Comparison of ENCODE assay signal across 18 mouse cellular contexts in the genomic region with DNA sequence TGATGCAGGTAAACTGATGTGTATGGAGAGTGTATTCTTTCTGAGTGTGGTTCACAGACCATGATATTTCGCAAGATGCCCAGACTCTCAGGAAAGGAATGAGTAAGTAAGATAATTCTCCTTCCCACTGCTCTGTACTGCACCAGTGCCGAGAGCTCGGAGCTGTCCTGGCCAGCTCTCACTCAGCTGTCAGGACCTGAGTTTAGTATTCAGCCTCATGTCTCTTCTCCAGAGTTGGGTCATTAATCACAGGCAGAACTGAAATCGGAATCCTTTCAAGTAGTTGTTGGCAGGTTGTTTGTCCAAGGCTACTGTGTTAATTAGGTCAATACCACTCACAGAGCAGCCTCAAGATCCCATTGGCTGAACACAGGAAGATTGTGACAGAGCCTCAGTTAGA.
DNase-seq lines count a peak whose midpoint lies in the region; ATAC-seq and TF ChIP-seq lines count a peak whose summit lies in the region.
"Had no signal": no experiment of that assay in that cellular context is flagged by ENCODE, and none has a peak within 500 bp of the region (broad histone marks: within the 10 kb centered on the region; RNA-seq: fewer than 3 reads in every experiment).

No protein-coding gene starts in this region.

- no peak for ATAC-seq in forebrain, embryonic 14.5 days
- ATAC-seq in forebrain, embryonic 16.5 days, result no peak
- ATAC-seq in megakaryocyte progenitor cell, adult 5-6 weeks (replicated peaks; ENCODE audit: poor library complexity), result 0 out of 2 replicates have a peak, but pooled peaks have one; percentile 57
- ATAC-seq: forebrain, embryonic 13.5 days had no signal

- 44% methylated on average over 4 of the region's 4 CpGs for WGBS in forebrain, embryonic 14.5 days
- 30% methylated on average over 4 of the region's 4 CpGs for WGBS in forebrain, embryonic 16.5 days

- peak; percentile 19 for DNase-seq in forebrain, embryonic 14.5 days (ENCODE audit: low spot score)
- DNase-seq in layer of hippocampus, adult 2 months (ENCODE audit: low spot score in 2 of 2), result peak; percentile 13 to 18
- DNase-seq in layer of hippocampus, postnatal 36 days, result no peak
- DNase-seq in embryo, embryonic 10.5 days (ENCODE audit: low spot score), result peak; percentile 32
- DNase-seq in gastrocnemius, postnatal 10 days, result no peak
- no peak for DNase-seq in gastrocnemius, postnatal 4 days (ENCODE audit: low spot score in 2 of 2)
- DNase-seq: cerebellum, adult 11 months; gastrocnemius, postnatal 36 days; spleen, adult 18-20 months; thymus, postnatal 4 days had no signal

- H3K4me1 ChIP-seq in forebrain, embryonic 14.5 days (ENCODE audit: control insufficient read depth, insufficient read depth, low read length), result no peaks in the 10 kb centered on the region
- H3K4me1 ChIP-seq in forebrain, embryonic 16.5 days (replicated peaks; ENCODE audit: control insufficient read depth, insufficient read depth, low read length), result no peaks in the 10 kb centered on the region
- H3K4me1 ChIP-seq: forebrain, embryonic 13.5 days; heart, embryonic 15.5 days; lung, embryonic 15.5 days had no signal

- TF ChIP-seq CTCF in layer of hippocampus, adult 2 months (conservative IDR thresholded peaks at IDR 0.05), result no peak

- no peak overlapping the region for H3K4me2 ChIP-seq in forebrain, embryonic 14.5 days (ENCODE audit: low read length)
- H3K4me2 ChIP-seq in forebrain, embryonic 16.5 days (ENCODE audit: low read length), result no peak overlapping the region
- H3K4me2 ChIP-seq: forebrain, embryonic 13.5 days; heart, embryonic 15.5 days; lung, embryonic 15.5 days had no signal

- no peak overlapping the region for H3K27ac ChIP-seq in forebrain, embryonic 14.5 days (ENCODE audit: low read depth, low read length)
- no peak overlapping the region for H3K27ac ChIP-seq in forebrain, embryonic 16.5 days (ENCODE audit: low read length)
- peak overlapping the region; percentile 49; the same call in 1 of the 2 replicates for H3K27ac ChIP-seq in layer of hippocampus, adult 2 months
- H3K27ac ChIP-seq: forebrain, embryonic 13.5 days; heart, embryonic 15.5 days; left cerebral cortex, adult 2 months; lung, embryonic 15.5 days; midbrain, embryonic 10.5 days; stomach, postnatal 0 days had no signal

- no peaks in the 10 kb centered on the region for H3K27me3 ChIP-seq in forebrain, embryonic 14.5 days (replicated peaks; ENCODE audit: control insufficient read depth, insufficient read depth, low read length)
- no peaks in the 10 kb centered on the region for H3K27me3 ChIP-seq in forebrain, embryonic 16.5 days (replicated peaks; ENCODE audit: control insufficient read depth, insufficient read depth, low read length)
- H3K27me3 ChIP-seq: forebrain, embryonic 13.5 days; heart, embryonic 15.5 days; lung, embryonic 15.5 days had no signal

- no peaks in the 10 kb centered on the region for H3K9me3 ChIP-seq in forebrain, embryonic 14.5 days (replicated peaks; ENCODE audit: control insufficient read depth, low read length)
- no peaks in the 10 kb centered on the region for H3K9me3 ChIP-seq in forebrain, embryonic 16.5 days (ENCODE audit: control insufficient read depth, low read length)
- H3K9me3 ChIP-seq: forebrain, embryonic 13.5 days; heart, embryonic 15.5 days; lung, embryonic 15.5 days had no signal

- H3K36me3 ChIP-seq in forebrain, embryonic 14.5 days (ENCODE audit: control insufficient read depth, insufficient read depth, low read length), result no peaks in the 10 kb centered on the region
- no peaks in the 10 kb centered on the region for H3K36me3 ChIP-seq in forebrain, embryonic 16.5 days (ENCODE audit: control insufficient read depth, insufficient read depth)
- H3K36me3 ChIP-seq: heart, embryonic 15.5 days; lung, embryonic 15.5 days; midbrain, embryonic 10.5 days had no signal

- H3K9ac ChIP-seq in forebrain, embryonic 14.5 days (ENCODE audit: low read length), result no peak overlapping the region
- no peak overlapping the region for H3K9ac ChIP-seq in forebrain, embryonic 16.5 days (replicated peaks; ENCODE audit: low read depth, low read length)
- H3K9ac ChIP-seq: forebrain, embryonic 13.5 days; heart, embryonic 15.5 days; lung, embryonic 15.5 days had no signal

- H3K4me3 ChIP-seq in forebrain, embryonic 14.5 days (ENCODE audit: low read depth, low read length), result no peak overlapping the region
- no peak overlapping the region for H3K4me3 ChIP-seq in forebrain, embryonic 16.5 days (replicated peaks; ENCODE audit: low read length)
- no peak overlapping the region for H3K4me3 ChIP-seq in layer of hippocampus, adult 2 months
- H3K4me3 ChIP-seq: forebrain, embryonic 13.5 days; heart, embryonic 15.5 days; left cerebral cortex, adult 2 months; lung, embryonic 15.5 days; midbrain, embryonic 10.5 days had no signal

Comparison
In these comparisons a context has a peak if more than half of its experiments do, and no peak if none do; other contexts are left out.
1. DNase-seq: peak in forebrain, embryonic 14.5 days (single experiment), layer of hippocampus, adult 2 months (2 of 2) and embryo, embryonic 10.5 days (single experiment); none in layer of hippocampus, postnatal 36 days (0 of 2), gastrocnemius, postnatal 10 days (single experiment) and gastrocnemius, postnatal 4 days (0 of 2).